Mouse (Mus musculus): ENCODE results near the gene Mup5. TPM values are rescaled to one million over a fixed set of nuclear protein-coding genes. Genes with fewer than 3 reads are reported as not detected.
"Not testable (repeated sequence)": the region's sequence is repeated elsewhere in the genome, so short reads cannot be mapped to it uniquely, and the experiment has no call there.

The Mup5 gene
- not detected for total RNA-seq (2021)
- long read RNA-seq, experiment 1 = 0 reads
- long read RNA-seq, experiment 2 = 0 reads

DNA sequence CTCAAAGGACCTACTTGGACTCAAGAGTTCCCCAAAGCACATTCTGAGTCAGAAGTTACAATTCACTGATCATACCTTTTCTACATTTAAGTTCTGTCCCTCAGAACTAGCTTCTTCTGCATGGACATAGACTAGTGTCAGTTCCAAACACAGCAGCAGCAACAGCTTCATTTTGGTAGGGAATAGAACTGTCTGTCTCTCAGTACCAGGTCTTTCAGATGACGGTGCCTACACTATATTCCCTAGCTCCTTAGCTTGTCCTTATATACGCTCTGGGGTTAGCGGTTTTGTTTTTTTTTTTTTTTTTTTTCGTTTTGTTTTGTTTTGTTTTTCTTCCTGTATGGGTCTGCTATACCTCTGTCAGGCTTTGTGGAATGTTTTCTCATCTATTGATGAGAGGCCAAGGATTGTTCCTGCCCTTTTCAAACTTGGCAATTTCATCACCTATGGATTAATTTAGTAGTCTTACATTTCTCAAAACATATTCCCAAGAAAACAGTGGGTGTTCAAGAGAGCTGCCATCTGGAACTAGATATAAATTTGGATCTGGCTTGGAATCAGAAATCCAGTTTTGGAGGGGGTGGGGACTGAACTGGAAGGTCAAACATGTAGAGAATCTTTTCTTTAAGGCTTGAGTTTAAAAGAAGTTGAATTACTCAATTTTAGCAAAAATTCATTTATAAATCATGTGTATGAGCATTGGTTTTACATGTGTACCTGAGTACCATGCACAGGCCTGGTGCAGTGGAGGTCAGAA is at the start of gene Mup5:
TSS of gene Mup5 (minus strand) at position 282 of the 757 bp plus-strand sequence.
- intact Hi-C loops (cut with DNase I) = no loop called here
- no peak within 1 kb of the TSS for H3K4me3 ChIP-seq
- no peak for DNase-seq
- H3K27ac ChIP-seq = no peak within 1 kb of the TSS
- no peak for TF ChIP-seq CTCF (IDR thresholded peaks at IDR 0.05)

DNA sequence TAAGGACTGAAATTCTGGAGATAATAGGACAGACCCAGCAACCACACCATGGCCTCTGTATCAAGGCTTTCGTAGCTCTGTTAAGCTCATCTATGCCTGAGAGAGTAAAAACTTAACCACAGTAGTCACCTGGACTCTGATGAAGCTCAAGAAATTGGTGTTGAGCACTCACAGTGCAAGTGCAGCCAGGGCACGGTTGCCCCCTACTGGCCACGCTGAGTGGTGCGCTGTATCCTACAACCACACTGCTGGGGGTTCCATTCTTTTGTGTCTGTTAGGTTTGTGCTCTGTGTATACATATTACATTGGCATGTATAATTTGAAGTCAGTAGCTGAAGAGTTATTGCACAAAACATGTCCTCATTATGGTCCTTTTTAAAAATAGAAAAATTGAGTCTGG is 23.1 kb upstream of the Mup5 start:
- DNase-seq = no peak
- TF ChIP-seq CTCF (IDR thresholded peaks at IDR 0.05) = peak; percentile 55
- H3K27ac ChIP-seq = no peak overlapping the region
- H3K4me3 ChIP-seq = no peak overlapping the region
- intact Hi-C loops (cut with DNase I) = no loop called here

DNA sequence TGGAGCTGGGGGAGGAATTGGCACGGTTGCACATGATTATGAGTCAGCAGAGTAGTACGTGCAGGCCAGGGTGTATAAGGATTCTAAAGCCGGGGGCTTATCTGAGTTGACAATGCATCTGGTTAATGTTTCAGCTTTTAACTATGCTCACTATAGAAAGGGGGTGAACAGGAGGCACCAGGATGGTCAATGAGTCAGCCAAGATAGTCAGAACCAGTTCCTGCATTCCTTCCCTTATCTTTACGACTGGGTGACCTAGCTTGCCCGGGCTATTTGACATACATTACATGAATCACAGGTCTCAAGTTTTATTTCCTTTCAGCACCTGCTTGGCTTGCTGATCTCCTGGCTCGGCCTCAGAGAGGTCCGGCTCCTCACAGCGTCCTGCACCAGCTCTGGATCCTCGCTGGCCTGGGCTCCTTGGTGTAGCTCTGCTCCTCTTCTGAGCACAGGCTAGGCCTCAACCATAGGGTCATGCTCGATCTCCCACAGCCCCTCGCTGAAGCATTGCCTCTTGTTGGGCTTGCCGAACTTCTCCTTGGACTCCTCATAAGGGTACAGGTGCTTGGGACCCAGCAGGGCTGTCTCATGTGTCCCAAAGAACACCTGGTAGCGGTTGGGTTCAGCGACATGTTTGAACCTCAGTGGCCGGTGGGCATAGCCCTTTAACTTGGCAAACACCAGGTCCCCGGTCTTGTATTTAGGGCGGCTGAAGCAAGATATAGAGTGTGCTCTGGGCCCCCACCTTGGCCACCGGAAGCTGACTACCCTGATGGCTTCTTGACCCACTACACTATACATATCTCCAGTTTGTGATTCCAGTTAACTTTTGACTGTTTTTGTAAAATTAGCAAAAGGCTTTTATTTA is 21.0 kb upstream of the Mup5 start:
- DNase-seq = no peak
- H3K27ac ChIP-seq = no peak overlapping the region
- H3K4me3 ChIP-seq = no peak overlapping the region
- intact Hi-C loops (cut with DNase I) = no loop called here
- TF ChIP-seq CTCF (IDR thresholded peaks at IDR 0.05) = no peak

DNA sequence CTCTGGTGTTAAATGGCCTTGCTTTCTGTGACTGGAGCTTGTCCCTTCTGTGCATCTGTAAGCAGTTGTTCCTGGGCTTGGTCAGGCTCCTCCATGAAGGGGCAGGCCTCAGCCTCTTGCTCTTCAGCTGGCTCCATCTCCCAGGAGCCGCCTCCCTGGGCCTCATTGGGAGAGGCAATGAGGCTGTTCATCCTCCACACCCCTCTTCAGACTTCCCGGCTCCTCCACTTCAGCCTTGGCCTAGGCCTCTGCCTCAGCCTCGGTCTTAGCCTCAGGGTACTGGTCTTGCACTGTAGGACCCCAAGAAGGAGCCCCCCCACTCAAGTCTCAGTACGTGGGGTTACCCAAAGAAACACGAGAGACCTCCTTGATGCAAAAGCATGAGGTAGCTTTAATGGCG is 20.3 kb upstream of the Mup5 start:
- no peak for DNase-seq
- H3K27ac ChIP-seq = no peak overlapping the region
- intact Hi-C loops (cut with DNase I) = no loop called here
- no peak for TF ChIP-seq CTCF (IDR thresholded peaks at IDR 0.05)
- no peak overlapping the region for H3K4me3 ChIP-seq

DNA sequence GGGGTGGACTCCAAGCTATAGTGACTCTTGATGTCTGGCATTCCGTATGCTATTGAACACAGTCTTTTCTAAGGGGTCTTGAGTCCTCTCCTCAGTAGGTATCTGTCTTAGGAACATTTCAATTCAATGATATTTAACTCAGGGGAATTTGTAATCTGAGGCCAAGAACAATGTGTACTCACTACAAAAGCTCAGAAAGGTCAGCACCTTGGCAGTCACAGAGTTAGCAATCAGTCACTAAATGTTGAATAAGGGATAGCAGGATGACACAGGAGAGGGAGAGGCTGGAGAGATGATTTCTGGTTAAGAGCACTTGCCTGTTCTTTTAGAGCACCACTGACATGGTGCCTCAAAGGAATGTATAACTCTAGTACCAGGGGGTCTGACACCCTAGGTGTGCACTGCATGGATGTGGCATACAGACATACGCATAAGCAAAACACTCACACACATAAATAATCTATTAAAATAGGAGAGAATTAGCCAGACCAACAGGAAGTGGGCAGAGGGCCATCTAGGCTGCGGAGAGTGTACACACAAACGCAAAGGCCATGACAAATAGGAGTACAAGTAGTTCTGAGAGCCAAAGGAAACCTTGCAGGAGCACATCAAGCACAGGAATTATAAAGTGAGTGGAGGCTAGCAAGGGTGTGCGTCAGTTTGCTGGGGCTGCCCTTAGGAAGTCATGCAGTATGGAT is 9.9 kb upstream of the Mup5 start:
- DNase-seq = no peak
- no peak overlapping the region for H3K27ac ChIP-seq
- no peak for TF ChIP-seq CTCF (IDR thresholded peaks at IDR 0.05)
- no peak overlapping the region for H3K4me3 ChIP-seq
- intact Hi-C loops (cut with DNase I) = no loop called here

DNA sequence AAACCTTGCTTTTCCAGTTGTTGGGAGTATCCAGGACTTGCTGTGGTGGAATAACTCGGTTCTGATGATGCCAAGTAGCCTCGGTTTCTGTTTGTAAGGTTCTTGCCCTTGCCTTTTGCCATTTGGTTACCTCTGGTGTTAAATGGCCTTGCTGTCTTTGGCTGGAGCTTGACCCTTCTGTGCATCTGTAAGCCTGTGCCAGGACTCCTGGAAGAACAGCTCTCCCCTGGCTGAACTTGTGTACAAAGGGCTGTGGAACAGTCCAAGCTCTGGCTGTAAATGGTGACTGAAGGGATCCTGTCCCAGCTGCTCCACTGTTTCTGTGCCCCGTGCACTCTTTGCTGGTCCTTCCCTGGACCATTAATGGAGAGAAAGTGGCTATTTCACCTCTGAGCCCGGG is 5.8 kb downstream of the Mup5 start:
- H3K27ac ChIP-seq = no peak overlapping the region
- DNase-seq = no peak
- intact Hi-C loops (cut with DNase I) = no loop called here
- H3K4me3 ChIP-seq = no peak overlapping the region
- no peak for TF ChIP-seq CTCF (IDR thresholded peaks at IDR 0.05)

DNA sequence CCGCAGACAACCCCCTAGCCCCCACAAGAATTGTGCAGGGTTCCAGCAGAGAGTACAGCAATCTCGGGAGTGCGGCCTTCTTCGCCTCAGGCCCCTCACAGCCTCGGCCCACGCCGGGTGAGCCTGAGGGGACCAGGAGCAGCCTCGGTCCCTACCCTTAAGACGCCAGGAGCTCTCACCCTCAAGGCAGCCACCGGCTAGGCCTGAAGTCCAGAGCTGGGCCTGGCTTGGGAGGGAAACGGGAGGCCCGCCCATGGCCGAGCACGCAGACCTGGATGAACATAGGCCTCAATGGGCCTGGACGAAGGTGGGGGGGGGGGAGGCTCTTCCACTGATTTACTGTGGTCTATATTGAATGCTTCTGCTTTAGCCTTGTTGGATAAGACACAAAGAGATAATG is 11.8 kb downstream of the Mup5 start:
- TF ChIP-seq CTCF (IDR thresholded peaks at IDR 0.05) = no peak
- H3K4me3 ChIP-seq = no peak overlapping the region
- no peak overlapping the region for H3K27ac ChIP-seq
- DNase-seq = peak; percentile 17
- intact Hi-C loops (cut with DNase I) = no loop called here

DNA sequence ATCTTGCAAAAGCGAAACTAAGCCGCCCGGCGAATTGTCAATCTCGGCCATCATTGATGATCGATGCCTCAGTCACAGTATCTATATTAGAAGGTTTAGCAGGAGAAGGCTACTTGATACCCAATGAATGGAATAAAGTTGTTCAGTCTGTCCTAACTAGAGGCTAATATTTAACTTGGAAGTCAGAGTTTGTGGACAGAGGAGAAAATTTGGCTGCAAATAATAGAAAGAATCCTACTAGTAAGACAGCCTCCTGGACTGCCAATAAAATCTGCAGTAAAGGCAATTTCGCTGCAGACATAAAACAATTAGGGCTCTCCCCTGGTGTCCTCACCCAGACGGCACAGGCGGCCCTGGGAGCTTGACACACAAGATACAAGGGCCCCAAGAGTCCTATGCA is 12.5 kb downstream of the Mup5 start:
- H3K27ac ChIP-seq; intact Hi-C loops (cut with DNase I); DNase-seq; H3K4me3 ChIP-seq: not testable (repeated sequence)

DNA sequence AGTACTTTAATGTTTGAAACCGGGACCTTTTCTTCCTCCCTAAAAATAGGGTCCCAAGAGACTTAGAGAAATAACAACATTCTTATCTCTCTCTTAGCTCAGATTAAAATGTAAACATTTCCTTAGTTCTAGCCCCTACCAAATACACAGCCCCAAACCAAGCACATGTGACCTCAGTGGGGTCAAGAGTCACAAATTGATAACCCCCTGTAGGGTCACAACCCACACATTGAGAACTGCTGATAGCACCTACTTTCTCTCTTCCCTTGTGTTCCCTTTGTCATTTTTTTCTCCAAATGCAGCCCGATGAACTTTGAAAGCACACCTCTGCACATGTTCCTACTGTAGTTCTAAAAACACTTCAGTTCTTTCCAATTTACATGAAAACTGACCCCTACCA is 19.4 kb downstream of the Mup5 start:
- TF ChIP-seq CTCF (IDR thresholded peaks at IDR 0.05) = no peak
- Histone ChIP-seq H3K4me3 (no peak overlapping the region), H3K27ac (no peak overlapping the region)
- no peak for DNase-seq
- intact Hi-C loops (cut with DNase I) = no loop called here

DNA sequence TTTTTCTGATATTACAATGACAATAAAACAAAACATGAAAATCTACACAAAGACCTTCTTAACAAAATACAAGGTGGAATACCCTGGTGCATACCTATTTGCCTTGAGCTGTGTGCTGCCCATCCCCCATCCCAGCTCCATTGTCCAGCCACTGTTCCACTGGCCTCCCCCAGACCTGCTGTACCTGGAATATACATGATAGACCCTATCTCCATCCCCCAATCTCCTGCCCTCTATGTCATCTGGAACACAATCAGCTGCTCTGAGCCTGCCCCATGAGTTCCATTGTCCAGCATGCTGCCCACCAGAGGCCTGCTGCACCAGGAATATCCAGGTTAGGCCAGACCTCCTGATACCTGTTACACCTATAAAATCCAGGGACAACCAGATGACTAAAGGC is 21.6 kb downstream of the Mup5 start:
- intact Hi-C loops (cut with DNase I) = no loop called here
- TF ChIP-seq CTCF (IDR thresholded peaks at IDR 0.05) = no peak
- H3K27ac ChIP-seq = no peak overlapping the region
- DNase-seq = no peak
- no peak overlapping the region for H3K4me3 ChIP-seq

DNA sequence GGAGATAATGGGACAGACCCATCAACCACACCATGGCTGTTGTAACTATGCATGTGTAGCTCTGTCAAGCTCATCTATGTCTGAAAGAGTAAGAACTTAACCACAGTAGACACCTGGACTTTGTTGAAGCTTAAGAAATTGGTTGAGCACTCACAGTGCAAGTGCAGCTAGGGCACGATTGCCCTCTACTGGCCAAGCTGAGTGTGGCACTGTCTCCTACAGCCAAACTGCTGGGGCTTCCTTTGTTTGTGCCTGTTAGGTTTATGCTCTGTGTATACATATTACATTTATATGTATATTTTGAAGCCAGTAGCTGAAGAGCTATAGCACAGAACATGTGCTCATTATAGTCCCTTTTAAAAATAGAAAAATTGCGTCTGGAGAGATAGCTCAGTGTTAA is 23.8 kb downstream of the Mup5 start:
- intact Hi-C loops (cut with DNase I); H3K27ac ChIP-seq; H3K4me3 ChIP-seq; DNase-seq: not testable (repeated sequence)
- TF ChIP-seq CTCF (IDR thresholded peaks at IDR 0.05) = peak; percentile 59

DNA sequence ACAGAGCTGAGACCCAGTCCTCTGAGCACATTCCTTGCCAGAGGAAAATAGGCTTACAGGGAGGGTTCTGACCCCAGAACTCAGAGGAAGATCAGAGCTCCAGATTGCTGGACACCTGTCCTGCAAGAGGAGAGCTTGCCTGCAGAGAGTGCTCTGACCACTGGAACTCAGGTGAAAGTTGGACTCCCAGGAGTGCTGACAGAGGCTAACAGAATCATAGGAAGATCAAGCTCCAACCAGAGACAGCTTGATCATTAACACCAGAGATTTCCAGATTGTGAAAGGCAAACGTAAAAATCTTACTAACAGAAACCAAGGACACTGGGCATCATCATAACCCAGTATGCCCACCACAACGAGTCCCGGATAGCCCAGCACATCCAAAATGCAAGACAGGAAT is 26.1 kb downstream of the Mup5 start:
- intact Hi-C loops (cut with DNase I); H3K27ac ChIP-seq; DNase-seq; H3K4me3 ChIP-seq: not testable (repeated sequence)

DNA sequence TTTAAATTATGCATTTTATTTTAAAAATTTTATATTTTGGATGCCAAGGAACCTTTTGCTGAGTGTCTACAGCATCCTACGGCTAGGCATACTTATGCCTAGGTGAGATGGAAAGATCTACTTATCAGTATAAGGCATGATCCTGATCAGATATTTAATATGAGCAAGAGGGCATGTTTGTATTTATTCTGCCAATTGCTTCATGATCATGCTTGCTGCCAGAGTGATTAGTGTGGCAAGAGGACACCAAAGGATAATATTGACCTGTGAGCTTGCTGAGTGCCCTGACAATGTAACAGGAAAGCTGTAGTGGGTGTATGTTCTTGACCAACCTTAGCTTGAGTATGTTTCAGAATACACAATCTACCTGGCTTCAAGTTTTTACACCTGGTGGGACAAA is 45.3 kb downstream of the Mup5 start:
- DNase-seq; H3K27ac ChIP-seq; H3K4me3 ChIP-seq; intact Hi-C loops (cut with DNase I): not testable (repeated sequence)

DNA sequence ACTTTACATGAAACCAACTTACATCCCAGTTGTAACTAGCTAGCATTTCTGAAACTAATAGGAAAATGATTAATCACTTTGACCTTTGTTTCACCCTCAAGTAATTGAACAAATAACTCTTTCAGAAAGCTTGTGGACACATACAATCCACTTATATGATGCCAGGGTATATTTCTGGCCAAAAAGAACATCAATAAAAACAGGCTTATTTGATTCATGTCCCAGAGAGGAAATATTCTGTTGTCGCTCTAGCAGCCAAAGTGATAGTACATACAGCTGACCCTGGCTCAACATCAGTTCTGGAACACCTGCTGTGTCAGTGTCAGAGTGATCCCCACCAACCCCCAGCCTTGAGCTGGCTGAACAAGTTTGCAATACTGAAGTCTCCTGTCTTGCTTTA is 50.8 kb downstream of the Mup5 start:
- H3K4me3 ChIP-seq; H3K27ac ChIP-seq; DNase-seq; intact Hi-C loops (cut with DNase I): not testable (repeated sequence)

DNA sequence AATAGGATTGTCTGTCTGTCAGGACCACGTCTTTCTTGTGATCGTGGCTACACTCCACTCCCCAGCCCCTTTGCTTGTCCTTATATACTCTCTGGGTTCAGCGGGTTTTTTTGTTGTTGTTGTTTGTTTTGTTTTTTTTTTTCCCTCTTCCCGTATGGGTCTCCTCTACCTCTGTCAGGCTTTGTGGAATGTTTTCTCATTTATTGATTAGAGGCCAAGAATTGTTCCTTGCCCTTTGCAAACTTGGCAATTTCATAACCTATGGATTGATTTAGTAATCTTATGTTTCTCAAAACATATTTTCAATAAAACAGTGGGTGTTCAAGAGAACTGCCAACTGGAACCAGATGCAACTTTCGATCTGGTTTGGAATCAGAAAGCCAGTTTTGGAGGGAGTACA is 52.9 kb downstream of the Mup5 start, which contains the start of gene Mup19:
TSS of gene Mup19 (minus strand) at position 101 of the 400 bp plus-strand sequence.
- H3K27ac ChIP-seq; H3K4me3 ChIP-seq; intact Hi-C loops (cut with DNase I); DNase-seq: not testable (repeated sequence)
